Mouse (Mus musculus) thymus, postnatal 36 days (tissue): ENCODE data around the gene Ankrd63.

Experiments
- DNase-seq, 2 experiments: peaks; one replicate each; pipeline ENCODE4 v3.0.0; 2022; ENCODE audit warnings: mixed read lengths in 2 of 2

The Ankrd63 gene

DNA sequence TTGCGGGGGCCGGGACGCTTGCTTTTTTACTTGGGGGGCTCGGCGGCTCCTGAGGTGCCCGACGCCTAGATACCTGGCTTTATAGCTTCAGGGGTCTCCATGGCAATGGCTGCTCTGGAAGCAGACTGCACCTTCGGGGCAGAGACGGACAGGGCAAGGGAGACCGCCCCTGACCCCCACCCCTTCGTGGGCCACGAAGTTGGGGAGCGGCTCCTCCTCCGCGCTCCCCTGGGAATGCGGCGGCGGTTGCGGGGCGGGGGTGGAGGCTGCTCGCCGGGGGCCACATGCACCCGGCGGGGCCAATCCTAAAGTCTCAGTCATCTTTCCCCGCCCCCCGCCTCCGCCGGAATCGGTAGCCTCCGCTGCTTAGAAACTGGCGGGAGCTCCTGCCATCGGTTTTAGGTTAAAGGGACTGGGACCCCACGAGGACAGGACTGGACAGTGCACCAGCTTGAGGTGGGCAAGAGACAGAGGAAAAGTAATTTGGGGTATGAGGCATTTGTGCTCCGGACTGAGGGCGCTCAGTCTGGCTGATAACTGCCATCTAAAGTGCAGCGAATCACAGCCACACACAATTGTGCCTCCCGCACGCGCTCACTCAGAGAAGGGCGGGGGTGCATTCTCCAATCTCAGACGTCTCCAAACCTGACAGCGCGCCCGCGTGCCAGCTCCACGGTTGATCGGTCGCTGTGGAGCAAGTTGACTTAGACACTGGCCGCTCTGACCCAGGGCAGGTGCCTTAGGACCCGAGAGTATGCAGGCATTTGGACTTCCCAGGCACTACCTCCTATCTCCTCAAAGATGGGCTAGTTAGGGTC is at the start of gene Ankrd63:
Gene Ankrd63, minus strand, starts transcription at position 51 of the 818 bp plus-strand sequence.
- peak; percentile 35 to 53 for DNase-seq

DNA sequence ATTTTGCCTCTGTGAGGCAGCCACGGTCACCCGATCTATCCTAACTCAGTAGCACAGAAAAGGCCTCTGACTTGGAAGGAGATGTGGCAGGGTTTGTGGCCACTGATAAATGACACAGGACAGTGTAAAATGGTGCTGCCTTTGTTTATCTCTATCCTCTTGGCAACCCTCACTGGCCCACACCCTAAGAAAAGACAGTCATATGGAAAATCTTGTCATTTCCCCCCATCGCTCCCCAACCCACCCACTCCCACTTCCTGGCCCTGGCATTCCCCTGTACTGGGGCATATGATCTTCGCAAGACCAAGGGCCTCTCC is 49.0 kb upstream of the Ankrd63 start:
- DNase-seq, result no peak

- peak in 1 of 2 experiments; percentile 3 for DNase-seq
Observed at GRCm38 (mm10) chr2:118751896-118752791, 48.4 kb upstream of the Ankrd63 start.

DNA sequence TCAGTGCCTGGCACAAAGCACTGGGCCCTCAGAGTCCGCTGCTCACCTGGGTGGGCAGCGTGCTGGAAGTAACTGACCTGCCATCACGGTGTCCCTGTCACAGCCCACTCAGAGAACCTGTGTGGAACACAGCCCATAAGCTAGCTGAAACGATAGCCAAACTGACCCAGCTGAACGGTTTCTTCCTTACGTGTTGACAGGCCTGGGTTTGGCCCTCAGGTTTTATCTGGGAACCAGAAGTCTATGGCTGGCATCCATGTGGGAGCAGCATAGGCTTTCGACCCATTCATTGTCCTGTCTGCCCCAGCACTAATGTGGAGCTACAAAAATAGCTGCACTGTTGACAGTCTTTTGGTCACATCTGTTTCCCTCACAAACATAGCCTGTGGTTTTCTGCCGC is 46.7 kb upstream of the Ankrd63 start:
- peak in 1 of 2 experiments; percentile 3 for DNase-seq

DNA sequence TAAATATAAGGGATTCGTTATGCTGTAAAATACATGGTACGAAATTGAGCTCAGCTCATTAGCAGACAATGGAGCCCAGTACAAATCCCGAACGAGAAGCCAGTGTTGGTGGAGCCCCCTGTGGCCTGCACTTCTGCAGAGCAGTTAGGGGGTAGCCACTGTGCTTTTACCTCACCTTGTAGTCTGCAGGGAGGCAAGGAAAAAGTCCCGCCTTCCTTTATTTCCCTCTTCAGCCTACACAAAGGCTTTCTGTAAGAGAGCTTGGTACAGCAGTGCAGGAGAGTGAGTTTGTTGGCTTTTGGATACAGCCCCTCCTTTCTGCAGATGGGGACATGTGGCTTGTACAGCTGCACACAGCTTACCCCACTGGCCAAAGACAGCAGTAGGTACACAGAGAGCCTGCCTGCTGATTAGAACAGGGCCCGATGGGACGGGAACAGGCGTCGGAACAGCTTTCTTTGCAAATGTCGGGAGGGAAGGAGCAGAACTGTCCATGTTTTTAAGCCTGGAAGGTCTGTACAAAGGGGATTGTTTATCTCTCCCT is 45.6 kb upstream of the Ankrd63 start:
- peak; percentile 5 to 11 for DNase-seq

DNA sequence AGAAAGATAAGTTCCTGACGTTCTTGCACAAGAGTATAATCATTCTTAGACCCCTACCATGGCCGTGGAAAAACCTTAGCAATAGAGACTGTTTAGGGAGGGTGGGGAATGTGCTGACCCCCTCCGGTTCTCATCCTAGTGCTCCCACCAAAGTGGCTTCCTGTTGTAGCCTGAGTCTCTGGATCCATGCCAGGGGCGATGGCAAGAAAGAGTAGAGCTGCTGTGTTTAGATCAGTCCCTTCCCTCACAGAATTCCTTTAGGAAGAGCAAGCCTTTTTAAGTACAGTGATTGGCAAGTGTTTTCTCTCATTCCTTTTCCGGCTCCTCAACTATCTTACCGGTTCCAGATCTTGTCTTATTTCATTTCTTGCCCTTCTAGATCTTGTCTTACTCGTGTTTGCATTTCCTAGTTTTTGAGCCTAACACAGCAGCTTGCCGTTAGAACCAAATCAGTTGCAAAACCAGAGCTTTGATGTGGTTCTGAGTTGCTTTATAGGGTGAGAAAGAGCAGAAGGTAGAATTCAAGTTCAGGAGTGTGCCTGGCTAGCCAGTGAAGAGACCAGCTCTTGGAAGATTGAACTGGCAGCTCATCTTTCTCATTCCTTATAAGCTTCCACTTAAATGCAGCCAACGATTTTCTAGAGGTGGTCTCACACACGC is 43.7 kb upstream of the Ankrd63 start:
- peak; percentile 19 to 27 for DNase-seq

GRCm38 (mm10) chr2:118745915-118746901 is 42.4 kb upstream of the Ankrd63 start:
- DNase-seq, result peak; percentile 55 to 68

DNA sequence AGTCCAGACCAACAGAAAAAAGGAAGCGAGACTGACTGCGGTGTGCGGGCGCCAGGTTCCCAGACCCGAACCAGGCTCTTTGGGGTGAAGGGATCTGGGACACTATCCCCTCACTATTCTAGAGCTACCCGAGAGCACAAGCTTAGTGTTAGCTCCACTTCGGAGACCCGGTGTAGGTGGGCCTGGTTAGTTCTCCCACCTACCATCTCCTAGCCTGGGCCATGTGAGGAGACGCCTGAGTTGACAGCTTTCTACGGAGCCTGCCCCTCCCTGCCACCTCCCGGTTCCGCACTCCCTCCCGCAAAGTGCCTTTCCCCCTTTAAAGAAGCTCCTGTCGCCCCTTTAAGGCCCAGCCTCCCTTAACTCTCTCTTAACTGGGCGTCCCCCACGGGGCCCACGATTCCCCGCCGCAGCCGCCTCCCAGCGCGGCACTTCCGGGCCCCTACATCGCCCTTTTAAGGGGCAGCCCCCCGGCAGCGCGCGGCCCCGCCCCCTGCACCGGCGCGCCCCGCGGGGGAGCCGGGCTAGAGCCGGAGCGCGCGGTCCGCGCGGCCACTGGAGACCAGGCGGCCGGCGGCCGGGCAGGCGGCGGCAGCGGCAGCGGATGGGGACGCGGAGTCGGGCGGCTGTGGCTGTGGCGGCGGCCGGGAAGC is 41.6 kb upstream of the Ankrd63 start, which contains the start of gene Inafm2:
Gene Inafm2, plus strand, starts transcription at position 527 of the 653 bp plus-strand sequence.
- peak; percentile 92 to 95 for DNase-seq

- peak in 1 of 2 experiments; percentile 12 for DNase-seq
Observed at GRCm38 (mm10) chr2:118744621-118745020, 40.9 kb upstream of the Ankrd63 start.

- peak in 1 of 2 experiments; percentile 10 for DNase-seq
Observed at GRCm38 (mm10) chr2:118743261-118743943, 39.6 kb upstream of the Ankrd63 start.

- DNase-seq, result peak in 1 of 2 experiments; percentile 0
Observed at GRCm38 (mm10) chr2:118741183-118741582, 37.4 kb upstream of the Ankrd63 start.

- peak in 1 of 2 experiments; percentile 0 for DNase-seq
Observed at GRCm38 (mm10) chr2:118740341-118740740, 36.6 kb upstream of the Ankrd63 start.

GRCm38 (mm10) chr2:118733341-118733740 is 29.6 kb upstream of the Ankrd63 start:
- DNase-seq, result peak in 1 of 2 experiments; percentile 1

- DNase-seq, result peak in 1 of 2 experiments; percentile 0
Observed at GRCm38 (mm10) chr2:118731981-118732380, 28.2 kb upstream of the Ankrd63 start.

GRCm38 (mm10) chr2:118730622-118730915 is 26.8 kb upstream of the Ankrd63 start:
- DNase-seq, result peak; percentile 79 to 85

GRCm38 (mm10) chr2:118729816-118730621 is 26.3 kb upstream of the Ankrd63 start:
- DNase-seq, result peak in 1 of 2 experiments; percentile 4

DNA sequence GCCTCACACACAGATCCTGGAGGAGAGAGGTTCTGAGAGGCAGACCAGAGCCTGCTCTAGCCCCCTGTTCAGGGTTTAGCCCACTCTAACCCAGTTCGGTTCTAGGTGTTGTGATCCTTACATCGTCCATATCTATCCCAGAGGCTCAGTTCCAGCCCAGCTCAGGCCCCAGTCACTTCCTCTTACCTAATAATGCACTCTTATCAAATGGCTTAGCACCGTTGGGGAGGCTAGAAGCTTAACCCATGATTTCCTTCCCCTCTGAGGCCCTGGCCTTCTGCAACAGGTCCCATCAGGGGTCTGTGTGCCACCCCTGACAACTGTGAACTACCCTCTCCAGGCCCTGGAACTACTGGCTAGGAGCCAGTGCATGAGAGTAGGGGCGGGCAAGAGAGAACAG is 25.4 kb upstream of the Ankrd63 start:
- DNase-seq, result peak in 1 of 2 experiments; percentile 9

DNA sequence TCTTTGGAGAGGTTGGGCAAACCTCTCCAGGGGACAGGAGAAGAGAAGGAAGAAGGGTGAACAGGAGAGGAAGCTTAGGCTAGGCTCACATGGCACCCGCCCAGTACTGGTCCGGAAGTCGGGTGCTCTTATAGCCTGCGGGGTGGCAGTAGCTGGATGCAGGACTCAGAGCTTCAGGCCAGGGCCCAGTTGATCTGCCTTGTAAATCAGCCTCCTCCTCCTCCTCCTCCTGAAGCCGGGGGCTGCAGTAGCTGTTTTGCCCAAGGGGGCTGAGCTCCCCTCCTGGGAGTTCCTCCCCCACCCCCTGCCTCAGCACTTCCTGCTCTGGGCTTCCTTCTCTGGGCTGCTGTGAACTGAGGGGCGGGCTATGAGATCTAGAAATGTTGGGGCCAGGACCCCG is 24.6 kb upstream of the Ankrd63 start, which contains the start of gene Plcb2:
Gene Plcb2, minus strand, starts transcription at position 102 of the 400 bp plus-strand sequence.
- peak; percentile 74 to 80 for DNase-seq

DNA sequence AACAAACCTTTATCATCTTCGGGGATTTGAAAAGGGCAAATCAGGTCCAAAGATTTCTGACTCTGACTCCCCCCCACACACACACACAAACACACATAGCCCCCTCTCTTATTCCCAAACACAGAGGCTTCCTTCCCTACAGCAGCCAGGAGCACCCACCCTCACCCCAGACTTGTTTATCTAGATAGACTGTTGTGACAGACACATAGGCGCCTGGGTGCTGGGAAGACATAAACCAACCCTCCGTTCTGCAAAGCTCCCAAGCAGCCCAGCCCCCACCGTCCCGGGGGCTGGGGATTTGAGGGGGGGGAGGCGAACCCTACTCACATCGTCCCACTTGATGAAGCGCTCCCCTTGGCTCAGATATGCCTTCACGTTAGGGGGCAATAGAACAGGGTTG is 24.1 kb upstream of the Ankrd63 start:
- DNase-seq, result no peak
